Mouse (Mus musculus) frontal cortex, postnatal 25 days (tissue): ENCODE measurements around the gene Rft1.

Source experiments
- DNase-seq, 2 experiments: peaks; one replicate each; pipeline ENCODE4 v3.0.0; 2022; ENCODE audit warnings: low spot score in 2 of 2

The Rft1 gene

DNA sequence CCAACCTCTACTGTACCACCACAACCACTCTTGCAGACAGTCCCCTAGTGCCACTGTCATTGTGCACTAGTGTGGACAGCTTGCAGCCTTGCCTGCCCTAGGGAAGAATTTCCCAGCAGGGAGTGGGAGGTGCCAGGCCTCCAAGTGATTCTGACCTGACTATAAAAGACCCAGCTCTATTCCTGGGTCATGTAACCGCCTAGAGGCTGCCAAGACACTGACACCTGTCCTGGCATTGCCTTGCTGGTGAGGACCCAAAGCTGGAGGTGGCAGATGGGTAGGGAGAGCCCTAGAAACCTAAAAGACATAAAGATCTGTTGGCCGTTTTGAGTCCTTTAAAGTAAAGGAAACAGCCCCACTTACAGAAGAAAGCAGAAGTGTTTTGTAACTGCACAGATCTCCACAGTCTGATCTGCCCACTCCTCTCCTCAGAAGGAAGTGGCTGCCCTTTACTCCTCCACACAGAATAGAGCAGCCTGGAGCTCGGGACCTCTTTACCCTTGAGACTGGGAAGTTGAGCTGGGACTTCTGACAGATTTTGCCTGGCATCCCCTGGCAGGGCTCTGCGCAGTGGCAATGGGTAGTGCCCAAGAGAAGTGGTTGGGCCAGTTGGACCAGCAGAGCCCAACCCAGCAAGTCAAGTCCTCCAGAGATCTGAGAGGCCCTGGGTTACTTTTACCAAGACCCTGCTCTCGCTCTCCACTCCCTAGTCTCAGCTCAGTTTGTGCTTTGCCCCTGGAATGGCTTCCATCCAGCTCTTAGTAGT is 23.2 kb upstream of the Rft1 start:
- no peak for DNase-seq

DNA sequence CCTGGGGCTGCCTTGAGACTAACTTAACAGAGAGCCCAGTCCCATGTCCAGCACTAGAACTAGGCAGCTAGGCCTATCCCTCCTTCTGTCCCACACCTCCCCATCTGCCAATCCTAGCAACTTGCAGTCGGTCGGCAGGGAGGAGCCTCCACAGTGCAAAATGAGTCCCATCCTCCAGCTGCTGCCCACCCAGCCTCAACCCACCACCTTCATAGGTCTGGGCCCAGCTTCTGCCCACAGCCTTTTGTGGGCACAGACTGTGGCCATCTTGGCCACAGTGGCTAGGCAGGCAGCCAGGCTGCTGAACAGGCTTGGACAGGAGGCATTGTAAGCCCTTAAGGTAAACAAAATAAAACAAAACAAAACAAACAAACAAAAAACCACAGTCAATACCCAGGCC is 22.3 kb upstream of the Rft1 start:
- no peak for DNase-seq

- no peak for DNase-seq
These were observed 20.5 kb upstream of the Rft1 start for GRCm38 (mm10) chr14:30633708-30634107.

DNA sequence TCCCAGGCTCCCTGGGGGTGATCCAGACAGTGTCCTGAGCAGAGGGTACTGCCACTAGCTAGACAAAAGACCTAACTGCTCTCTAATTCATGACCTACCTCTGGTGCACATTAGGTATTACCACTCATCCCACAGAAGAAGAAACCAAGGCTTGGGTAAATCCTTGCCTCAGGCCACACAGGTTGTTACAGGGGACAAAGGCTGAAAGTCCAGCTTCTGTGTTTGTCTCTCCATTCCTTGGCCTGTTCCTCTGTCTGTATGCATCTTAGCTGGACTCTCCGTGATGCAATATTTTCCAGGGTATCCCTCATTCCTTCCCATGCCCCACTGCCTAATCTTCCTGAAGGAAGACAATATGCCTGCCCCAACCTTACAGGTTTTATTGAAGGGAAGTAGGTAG is 19.7 kb upstream of the Rft1 start:
- DNase-seq, result no peak

- DNase-seq, result no peak
These were observed 18.8 kb upstream of the Rft1 start for GRCm38 (mm10) chr14:30635219-30635910.

- DNase-seq, result no peak
These were observed 17.7 kb upstream of the Rft1 start for GRCm38 (mm10) chr14:30636499-30636898.

GRCm38 (mm10) chr14:30637087-30637486 is 17.1 kb upstream of the Rft1 start:
- no peak for DNase-seq

DNA sequence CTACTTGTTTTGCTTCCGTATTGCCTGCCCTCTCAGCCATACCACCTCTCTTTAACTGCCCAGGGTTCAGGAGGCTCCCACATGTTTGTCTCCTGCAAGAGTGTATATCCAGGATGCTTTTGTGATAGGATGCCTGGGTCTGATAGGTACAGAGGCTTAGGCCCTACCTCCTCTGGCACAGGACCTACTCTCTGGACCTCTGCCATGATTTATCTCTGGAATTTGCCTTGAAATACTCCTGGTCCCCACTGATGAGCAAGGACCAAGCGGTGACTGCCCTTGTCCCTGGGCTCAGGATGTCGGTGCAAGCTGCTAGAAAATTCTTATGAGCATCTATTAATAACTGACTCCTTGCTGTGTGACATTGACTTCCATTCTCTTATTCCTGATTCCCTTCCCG is 16.2 kb upstream of the Rft1 start:
- DNase-seq, result no peak

GRCm38 (mm10) chr14:30638686-30639085 is 15.5 kb upstream of the Rft1 start:
- DNase-seq, result no peak

GRCm38 (mm10) chr14:30641748-30642147 is 12.4 kb upstream of the Rft1 start:
- no peak for DNase-seq

- DNase-seq, result no peak
These were observed 10.1 kb upstream of the Rft1 start for GRCm38 (mm10) chr14:30644026-30644425.

DNA sequence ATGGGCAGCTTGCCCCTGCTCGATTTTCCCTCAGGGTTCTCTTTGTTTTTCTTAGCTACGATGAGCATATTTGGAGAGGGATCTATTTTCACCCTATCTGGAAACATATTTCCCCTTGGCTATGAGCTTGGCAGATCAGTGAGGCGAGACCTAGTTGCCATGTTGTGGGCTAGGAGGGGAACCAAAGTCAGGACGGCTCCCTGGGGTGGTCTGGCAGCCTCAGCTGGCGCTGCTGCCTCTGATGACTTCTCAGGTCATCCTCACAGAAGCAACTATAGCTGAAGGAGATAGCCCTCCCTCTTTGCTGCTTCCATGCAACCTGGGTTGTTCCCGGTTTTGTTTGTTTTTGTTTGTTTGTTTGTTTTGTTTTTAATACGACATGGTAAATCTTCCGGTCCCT is 9.1 kb upstream of the Rft1 start:
- DNase-seq, result no peak

GRCm38 (mm10) chr14:30646486-30646885 is 7.7 kb upstream of the Rft1 start:
- DNase-seq, result no peak

DNA sequence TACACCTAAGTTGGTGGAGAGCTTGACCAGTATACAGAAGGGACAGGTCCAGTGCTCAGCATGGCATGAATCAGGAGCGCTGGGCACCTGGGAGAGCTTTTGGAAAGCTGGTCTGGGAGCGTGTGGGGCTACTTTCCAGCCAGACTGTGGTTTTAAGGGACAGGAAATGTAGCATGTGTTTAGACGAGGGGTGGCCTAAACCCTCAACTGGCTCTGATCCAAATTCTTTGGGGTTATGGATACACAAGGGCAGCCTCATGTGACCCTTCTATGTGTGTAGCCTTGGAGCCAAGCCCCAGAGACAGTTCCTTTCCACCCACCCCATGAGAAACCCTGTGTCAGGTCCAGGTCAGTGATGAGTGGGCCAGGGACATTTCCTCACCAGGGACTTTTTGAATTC is 5.7 kb upstream of the Rft1 start:
- no peak for DNase-seq

GRCm38 (mm10) chr14:30649745-30650144 is 4.4 kb upstream of the Rft1 start:
- DNase-seq, result no peak

- no peak for DNase-seq
These were observed 3.2 kb upstream of the Rft1 start for GRCm38 (mm10) chr14:30650969-30651368.

- no peak for DNase-seq
These were observed 600 bp downstream of the Rft1 start for GRCm38 (mm10) chr14:30654691-30655228.

GRCm38 (mm10) chr14:30655531-30655930 is 1.4 kb downstream of the Rft1 start:
- no peak for DNase-seq

- DNase-seq, result no peak
These were observed 11.9 kb downstream of the Rft1 start for GRCm38 (mm10) chr14:30666061-30666460.

- DNase-seq, result no peak
These were observed 12.4 kb downstream of the Rft1 start for GRCm38 (mm10) chr14:30666604-30667003.

GRCm38 (mm10) chr14:30670161-30670560 is 16.0 kb downstream of the Rft1 start:
- no peak for DNase-seq

DNA sequence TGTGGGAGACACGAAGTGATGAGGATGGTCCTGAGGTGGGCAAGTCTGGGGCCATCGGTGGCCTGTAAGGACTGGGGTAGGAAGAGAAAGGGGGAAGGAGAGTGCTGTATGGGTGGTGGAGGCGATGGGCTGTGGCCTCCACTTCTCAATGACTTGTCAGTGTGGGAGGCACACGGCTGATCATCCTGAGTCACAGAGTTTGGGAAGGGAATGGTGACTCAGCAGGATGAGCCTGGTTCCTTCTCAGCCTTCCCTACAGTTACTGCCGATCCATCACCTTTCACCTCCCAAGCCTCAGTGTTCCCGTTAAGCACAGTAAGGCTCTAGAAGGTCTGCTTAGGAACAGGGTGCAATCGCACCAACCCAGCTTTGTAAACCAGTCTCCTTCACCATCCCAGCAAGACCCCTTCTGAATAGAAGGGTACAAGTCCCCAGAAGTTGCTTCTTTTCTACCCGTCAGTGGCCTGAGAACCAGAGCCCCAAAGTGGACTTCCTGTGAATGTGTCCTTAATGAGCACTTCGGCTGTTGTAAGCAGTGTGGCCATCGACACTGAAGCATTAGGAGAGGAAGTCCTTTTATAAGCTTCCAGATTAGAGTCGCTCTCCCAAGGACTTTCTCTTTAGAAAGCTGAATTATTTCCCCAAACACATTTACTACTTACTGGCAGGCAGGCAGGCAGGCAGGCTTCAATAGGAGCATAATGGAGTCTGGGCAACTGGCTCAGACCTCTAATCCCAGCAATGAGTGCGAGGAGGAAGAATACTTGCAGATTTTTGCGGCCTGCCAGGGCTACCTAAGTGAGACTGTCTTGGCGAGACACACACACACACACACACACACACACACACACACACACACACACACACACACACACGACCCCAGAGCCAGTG is 17.2 kb downstream of the Rft1 start:
- DNase-seq, result no peak
